Mouse (Mus musculus) erythroblast, adult 5-6 weeks (primary cell): ENCODE measurements around the gene Mast4. TPM values are rescaled to one million over a fixed set of nuclear protein-coding genes. Genes with fewer than 3 reads are reported as not detected.

Source experiments
- ATAC-seq: replicated peaks from 2 replicates; pipeline ENCODE4 v1.8.0; 2016; ENCODE audit warnings: moderate number of reproducible peaks, mild to moderate bottlenecking, moderate TSS enrichment, inconsistent platforms; ENCODE audit not compliant: poor library complexity, low FRiP score, severe bottlenecking
- total RNA-seq, 2 experiments: library from RNA; stranded (forward) in 1 of 2; stranded (reverse) in 1 of 2; fragments of 150-400 nt in 1 of 2; fragments of 200-764, 138-1000 nt in 1 of 2; gene quantifications; 2 replicates each; pipeline versions ENCODE4 v1.2.3 to v1.2.4; 2015 to 2017; ENCODE audit warnings: low replicate concordance in 2 of 2

The Mast4 gene
- total RNA-seq, 2 experiments from 2014 or later = 2.1 to 5.2 TPM

DNA sequence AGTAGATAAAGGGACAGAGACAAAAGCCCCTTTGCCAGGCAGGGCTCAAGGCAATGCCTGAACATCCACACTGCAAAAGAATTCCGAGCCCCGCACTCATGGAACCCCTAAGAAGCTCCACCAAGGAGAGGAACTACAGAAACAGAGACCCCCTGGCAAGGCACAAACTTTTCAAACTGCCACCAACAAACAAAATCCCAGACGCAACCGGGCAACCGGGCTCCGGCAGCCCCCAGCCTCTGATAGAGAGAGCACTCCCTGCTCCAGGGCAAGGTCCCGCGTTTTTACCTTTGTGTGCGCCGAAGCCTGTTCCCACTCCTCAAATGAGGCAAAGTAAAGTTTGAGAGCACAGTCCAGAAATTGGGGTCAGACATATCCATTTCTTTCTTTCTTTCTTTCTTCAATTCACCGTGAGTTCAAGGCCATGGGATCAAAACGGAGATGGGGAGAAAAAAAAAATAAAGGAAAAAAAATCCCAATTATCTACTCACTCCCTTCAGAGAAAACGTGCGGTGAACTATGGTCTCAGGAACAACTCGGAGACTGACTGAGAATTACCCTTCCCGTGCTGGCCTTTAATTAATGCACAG, 428.8 kb downstream of the Mast4 start:
- peak; percentile 28; the same call in 1 of the 2 replicates for ATAC-seq

DNA sequence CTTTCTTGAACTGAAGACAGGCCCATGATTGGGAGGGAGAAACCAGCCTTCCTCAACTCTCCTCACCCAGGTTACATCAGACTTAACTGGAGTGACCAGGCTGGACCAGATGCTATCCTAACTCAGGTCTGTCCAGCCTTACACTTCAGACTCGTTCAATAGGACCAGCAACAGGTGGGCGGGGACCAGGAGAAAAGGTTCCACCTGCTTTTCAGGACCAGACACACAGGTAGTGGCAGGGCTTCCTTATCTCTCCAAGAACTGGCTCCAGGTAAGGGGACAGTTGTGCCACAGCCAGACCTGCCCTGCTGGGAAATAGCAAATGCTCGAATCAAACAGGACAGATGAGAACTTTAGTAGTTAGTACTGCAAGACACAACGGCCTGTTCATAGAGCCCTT, 430.6 kb downstream of the Mast4 start:
- ATAC-seq = no peak

DNA sequence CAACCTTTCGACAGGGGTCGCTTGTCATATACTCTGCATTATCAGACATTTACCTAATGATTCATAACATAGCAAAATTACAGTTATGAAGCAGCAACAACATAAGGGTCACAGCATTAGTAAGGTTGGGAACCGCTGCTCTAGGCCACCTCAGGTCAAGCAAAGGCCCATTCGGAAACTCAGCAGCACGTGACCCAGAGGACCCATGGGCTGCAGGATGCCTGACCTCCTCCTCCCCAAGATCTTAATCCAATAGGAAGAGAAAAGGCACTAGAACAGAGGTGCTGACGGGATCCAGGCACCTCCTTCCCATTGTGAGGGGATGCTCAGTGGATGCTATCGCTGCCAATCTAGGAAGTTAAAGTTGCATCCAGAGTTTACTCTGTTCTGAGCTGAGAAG, 432.2 kb downstream of the Mast4 start:
- ATAC-seq = no peak

DNA sequence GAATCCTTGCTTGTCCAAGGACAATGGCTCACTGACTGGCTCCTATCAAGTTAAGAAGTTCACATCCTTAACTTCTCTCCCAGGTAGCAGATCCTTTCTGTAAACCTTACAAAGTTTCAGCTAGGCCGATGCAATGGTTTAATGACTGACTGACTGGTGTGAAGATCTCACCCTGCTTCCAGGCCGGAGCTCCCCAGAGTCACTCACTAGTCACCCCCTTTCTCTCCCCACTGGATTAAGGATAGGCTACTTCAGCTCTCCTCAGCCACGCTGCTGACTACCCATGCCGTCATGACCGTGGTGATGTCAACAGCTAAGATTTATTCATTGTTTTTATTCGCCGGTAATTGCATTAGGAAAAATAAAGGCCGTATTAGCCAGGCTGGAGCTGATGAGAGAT, 433.8 kb downstream of the Mast4 start:
- ATAC-seq = no peak

DNA sequence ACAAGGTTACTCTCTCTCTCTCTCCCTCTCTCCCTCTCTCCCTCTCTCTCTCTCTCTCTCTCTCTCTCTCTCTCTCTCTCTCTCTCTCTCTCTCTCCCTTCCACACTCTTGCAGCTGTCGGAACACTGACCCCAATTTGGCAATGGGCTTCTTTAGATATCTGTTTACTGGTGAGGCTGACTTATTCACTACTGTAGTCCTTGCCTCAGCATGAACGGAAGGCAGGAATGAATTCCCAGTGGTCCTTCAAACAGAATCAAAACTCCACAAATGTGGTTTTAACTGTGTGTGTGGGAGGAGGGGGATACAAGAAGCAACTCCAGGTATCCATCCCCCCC, 434.2 kb downstream of the Mast4 start:
- no peak for ATAC-seq

DNA sequence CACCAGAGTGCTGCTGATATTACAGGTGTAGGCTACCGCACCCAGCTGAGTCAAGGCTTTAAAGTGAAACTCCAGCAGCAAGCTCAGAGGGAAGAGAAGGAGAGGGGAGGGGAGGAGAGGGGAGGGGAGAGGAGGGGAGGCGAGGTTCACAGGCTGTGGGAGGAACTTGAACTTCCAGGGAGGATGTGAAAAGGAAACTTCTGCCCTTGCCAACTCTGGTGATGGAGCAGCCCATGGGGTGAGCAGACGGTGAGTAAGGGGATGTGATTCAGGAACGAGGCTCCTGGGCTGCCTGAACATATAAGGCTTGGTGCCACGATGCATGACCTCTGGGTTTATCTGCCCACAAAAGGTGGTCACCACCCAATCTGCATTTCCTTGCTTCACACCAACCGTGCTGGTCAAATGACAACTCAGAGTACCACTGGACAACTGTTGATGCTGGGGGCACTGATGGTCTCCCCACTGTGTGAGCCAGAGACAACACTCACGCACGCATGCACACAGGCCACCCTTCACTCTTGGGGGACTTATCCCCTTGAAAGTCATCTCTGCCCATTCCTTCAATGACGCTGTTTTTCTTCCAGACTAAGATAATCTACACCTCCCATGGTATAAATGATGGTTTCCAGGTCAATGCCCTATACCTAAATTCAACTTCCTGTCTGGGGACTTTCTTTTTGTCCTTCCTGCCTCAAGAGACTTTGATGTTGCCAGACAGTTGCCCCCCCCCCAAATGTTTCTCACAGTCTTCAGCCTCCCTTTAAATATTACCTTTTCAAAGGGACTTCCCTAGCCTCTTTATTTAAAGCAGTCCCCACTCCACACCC, 434.8 kb downstream of the Mast4 start:
- ATAC-seq = no peak

DNA sequence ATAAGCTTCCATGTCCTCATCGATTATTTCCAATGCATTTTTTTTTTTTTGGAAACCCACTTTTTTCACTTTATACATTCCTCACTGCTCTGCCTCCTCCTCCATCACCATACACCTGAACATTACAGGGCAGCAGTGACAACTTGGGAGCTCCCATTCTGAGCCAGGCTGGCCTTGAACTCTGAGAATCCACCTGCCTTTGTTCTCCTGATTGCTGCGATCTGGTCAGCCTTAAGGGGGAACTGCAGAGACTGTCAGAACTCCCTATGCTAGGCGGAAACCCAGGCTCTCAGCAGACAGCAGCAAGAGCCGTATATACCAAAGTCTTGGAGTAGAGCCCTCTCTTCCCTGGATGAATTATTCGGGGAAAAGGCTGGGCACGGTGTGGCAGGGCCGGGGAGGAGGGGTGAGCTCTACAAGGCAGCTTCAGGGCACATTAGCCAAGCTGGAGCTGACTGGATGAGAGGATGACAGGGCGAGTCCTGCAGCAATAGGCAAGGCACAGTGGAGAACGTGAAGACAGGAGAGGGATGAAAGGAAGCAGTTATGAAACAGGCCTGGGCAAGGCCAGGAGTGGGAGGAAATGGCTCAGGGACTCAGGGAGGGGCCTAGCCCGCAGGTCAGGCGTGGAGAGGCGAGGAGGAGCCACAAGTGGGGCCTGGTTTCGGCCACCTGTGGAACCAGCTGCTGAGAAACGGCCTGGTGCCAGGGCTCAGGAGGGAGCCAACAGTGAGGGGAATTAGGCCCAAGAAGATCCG, 435.7 kb downstream of the Mast4 start:
- 0 out of 2 replicates have a peak, but pooled peaks have one; percentile 37 for ATAC-seq

DNA sequence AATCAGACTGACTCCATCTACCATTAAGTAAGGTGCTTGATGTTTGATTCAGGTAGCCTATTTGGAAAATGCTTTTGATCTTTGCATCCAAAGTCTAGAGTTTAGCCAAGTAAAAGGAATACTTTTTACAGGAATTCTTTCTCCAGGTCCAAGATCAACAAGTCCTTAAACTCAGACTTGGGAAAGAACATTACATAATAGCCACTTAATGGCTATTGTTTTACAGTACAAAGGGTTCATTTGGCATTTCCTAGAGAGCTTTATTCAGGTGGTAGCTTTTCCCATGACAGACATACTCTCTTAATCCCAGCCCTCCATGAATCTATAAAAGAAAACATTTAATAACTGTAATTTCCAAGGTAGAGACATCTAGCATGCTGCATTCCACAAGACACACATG, 438.0 kb downstream of the Mast4 start:
- ATAC-seq = no peak

DNA sequence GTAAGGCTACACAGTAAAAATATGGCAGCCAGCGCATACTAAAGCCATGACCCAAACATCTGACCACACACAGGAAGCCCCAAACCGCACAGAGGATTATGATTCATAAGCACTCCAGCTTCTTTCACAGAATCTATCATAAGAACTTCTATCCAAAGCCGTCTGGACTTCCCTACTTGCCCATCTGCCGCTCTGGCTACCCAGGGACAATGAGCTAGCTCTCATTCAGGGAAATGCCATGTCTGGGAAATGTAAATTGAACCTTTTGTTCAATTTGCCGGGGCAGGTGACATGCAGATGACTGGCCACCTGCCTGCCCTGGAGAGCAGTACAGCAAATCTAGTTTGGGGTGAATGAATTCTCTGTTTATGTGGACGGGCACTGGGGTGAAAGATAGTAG, 438.4 kb downstream of the Mast4 start:
- no peak for ATAC-seq

DNA sequence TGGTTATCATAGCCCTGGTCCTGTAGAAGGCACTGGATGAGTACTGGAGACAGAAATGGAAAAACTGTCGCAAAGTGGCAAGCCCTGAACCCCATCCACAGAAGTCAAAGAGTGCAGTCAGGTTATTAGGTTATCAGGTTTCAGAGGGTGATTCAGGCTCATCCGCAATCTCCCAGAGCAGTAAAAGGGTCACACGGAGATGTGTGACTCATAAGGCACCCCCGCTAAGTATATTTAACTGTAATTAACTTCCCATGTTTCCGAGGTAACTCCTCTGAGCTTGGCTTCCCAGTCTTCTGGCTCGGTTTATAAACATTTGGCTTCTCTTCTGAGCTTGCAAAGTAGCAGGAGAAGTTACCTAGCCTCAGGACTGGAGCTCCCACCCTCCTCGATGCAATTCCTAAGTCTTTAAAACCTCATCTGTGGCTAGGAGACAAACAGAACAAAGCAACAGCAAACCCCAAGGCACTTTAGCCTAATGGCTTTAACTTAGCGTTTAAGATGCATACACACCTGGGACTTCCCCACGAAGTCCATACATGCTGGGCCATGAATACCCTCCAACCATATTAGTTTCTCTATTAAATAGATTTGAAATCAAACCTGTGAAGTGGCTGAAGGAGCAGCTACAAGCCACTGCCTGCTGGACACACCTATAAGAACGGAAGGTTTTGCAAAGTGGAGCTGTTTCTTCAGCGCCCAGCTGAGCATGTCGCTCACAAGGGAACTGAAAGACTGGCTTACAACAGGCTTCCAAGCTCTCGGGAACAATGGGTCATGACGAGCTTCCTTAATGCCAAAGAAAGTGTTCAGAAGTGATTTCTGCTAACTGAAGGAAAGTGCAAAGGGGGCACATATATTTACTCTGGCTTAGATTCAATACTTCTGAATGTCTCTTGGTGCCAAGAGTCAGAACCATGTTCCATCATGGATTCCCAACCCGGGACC, 439.7 kb downstream of the Mast4 start:
- no peak for ATAC-seq

DNA sequence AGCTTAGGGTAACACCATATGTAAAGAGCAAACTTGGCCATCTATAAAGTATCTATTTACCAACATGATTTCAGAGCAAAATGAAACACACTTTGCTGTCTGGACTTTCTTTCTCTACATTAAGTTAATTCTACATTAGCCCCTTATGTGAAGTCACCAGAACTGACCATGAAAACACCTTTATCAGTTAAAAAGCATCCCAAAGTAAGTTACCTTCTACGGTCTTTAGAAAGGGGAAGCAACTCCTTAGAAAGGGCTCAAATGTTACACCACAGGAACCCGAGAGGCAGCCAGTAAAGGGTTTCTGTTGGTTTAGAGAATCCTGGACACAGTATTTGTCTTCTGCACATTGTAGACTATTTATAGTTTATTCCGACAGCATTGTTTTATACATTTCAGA, 441.5 kb downstream of the Mast4 start:
- ATAC-seq = no peak

DNA sequence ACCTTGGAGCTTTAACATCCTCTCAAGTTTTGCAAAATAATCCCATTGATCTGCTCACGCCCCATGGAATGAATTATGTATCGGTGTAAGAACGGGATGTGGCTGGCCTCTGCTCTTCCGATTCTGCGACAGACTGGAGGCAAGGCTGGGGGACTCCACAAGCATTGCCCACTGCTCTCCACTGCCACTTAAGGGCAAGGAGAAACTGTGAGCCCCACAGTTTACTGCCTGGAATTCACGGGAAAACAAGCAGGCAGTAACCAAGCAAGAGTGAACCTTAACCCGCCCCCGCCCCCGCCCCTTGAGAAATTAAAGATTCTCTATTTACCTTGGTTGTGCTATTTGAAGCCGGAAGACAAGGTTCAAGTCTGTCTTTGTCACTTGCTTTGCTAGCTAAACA, 444.3 kb downstream of the Mast4 start:
- no peak for ATAC-seq

DNA sequence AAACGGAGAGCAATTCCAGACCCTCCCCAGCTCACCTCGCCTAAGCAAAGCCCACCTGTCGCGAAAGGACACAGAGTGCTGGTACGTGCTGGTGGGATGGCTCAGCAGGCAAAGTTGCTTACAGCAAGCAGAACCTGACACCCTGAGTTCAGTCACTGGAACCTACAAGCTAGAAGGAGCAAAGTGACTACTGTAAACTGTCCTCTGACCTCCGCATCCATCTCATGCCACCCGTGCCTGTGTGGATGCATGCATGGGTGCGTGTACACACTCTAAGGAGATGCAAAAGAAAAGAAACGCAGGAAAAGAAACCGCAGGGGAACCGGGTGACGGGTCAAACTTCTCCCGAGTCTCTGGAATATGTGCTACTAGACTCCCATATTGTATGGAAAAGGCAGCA, 444.8 kb downstream of the Mast4 start:
- ATAC-seq = no peak

DNA sequence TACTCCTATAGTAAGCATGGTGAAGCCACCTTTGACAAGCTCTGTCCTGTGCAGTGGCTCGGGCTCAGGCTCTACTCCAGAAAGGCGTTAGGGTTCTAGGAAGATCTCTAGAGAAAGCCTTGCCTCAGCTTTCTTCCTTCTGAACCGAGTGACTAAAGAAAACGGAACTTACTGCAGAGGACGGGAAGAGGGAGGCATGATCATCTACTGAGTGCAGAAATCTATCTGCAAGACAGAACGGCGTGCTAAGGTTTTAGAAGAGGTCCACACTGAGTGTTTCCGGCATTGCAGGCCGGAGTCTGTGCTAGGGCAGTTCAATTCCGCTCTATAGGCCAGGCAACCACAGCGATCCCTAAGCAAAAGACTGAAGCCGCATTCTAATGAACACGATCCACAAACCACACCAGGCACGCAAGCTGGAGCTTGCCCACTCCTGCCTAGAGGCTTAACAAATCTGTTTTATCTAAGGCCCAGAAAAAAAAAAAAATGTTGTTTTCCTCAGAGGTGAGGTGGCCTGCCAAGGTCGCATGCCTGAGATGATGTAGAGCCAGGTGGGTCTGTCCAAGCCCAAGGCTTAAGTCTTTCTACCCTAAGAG, 445.3 kb downstream of the Mast4 start:
- ATAC-seq = no peak

DNA sequence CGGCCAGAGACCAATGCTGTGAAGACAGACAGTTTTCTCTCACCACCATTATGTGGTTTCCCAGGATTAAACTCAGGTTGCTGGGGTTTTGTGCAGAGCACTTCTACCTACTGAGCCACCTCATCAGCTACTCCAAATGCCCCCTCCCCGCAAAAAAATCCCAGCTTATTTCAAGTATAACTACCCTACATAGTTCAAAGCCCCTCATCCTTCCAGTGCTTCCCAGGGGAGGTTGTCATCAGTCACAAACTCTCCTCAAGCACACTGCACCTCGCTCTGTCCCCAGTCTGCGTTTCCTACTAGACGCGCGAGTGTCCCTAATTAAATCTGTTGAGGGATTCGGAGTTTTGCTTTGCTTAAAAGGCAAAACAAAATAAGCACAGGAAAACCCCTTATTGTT, 446.1 kb downstream of the Mast4 start:
- no peak for ATAC-seq

DNA sequence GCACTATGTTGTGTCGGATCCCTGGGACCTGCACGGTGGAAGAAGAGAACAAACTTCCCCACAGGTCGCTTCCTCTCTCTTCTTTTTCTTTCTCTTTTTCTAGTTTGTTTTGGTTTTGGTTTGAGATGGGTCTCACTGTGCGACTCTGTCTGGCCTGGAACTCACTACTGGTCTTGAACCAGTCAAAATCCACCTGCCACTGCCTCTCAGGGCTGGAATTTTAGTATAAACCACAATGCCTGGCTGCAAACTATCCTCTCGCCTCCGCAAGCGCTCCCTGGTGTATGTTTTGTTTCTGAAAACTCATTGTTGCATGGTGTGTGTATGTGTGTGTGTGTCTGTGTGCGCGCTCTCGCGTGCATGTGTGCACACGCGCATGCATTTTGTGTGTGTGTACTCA, 446.8 kb downstream of the Mast4 start:
- no peak for ATAC-seq

DNA sequence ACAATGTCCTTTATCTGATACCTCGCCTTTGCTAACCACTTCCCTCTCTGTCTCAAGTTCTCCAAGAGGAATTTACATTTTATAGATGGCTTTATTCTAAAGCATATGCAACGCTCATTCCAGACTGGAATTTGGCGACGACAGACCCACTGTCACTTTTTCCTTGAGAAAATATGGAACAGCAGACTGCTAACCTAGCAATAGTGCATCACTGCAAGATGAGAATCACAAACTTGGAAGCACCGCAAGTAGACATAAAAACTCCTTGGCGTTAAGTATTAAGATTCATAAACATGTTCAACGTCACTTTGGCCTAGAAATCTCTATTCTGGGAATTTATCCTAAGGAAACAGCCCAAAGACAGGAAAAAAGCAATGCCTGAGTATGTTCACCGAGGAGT, 447.5 kb downstream of the Mast4 start:
- ATAC-seq = no peak

DNA sequence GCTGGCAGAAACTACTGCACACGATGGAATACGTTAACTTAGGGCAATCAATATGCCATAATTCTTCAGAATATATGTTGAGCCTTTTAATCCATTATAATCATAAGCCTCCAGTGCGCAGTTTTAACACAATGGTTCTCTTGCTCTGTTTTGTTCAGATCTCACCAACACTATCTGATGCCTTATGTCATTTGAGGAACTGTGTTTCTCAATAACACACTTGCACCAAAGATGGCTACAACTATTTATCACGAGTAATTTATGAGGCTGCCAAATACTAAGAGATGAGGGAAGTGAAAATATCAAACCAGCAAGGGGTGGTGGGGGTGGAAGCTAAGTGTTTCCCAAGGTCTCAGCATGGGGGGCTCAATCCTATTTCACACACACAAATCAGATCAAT, 448.1 kb downstream of the Mast4 start:
- no peak for ATAC-seq

DNA sequence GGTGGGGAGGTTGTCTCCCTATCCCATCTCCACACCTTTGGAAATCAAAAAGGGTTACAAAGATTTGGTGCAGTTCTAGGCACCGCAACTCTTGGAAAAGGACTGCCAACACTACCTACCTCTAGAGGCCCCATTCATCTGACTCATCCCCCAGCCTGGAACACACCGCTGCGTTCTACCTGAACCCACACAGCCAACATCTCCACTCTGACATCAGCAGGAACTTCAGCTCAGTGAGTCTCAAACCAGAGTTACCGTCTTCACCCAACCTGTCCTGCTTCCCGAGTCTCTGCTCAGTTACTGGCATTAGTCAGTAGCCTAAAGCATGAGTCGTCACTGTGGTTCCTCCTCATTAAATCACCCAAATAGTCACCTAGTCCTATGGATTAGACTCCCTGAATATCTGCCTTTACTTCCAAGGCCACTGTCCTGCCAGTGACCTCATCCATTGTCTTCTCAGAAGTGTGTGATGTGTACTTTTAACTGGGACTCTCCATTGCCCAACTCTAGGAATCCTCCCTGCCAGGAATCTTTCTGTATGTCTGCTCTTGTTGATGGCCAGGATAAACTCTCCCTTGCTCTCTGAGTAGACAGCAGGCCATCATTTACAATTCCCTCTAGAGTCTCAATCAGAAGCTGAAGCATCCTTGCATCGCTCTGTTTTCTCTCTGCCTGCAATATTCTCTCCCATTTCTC, 453.8 kb downstream of the Mast4 start:
- no peak for ATAC-seq
